Mouse (Mus musculus) lung, embryonic 14.5 days (tissue): ENCODE data around the gene Ccnd3. TPM values are rescaled to one million over a fixed set of nuclear protein-coding genes. Genes with fewer than 3 reads are reported as not detected.

Experiments used
- ATAC-seq: fragments of 200-750 bp; cut with Nextera tagmentation; 2 replicates; pipeline ENCODE4 v1.8.0; 2017; ENCODE audit warnings: mild to moderate bottlenecking, moderate TSS enrichment, moderate library complexity; ENCODE audit not compliant: insufficient read depth
- DNase-seq: peaks from one replicate; pipeline ENCODE4 v3.0.0-alpha.2; 2015
- H3K27ac ChIP-seq: fragments of 300-500 bp; sonication (generic); 2 replicates; pipeline ENCODE4 v1.5.1; 2014; ENCODE audit warnings: low read depth, mild to moderate bottlenecking, moderate library complexity
- H3K27me3 ChIP-seq: fragments of 300-500 bp; sonication (generic); 2 replicates; pipeline ENCODE4 v1.6.1; 2014; ENCODE audit warnings: low read length, control low read depth; ENCODE audit not compliant: insufficient read depth
- H3K36me3 ChIP-seq: fragments of 300-500 bp; sonication (generic); 2 replicates; pipeline ENCODE4 v1.6.1; 2014; ENCODE audit warnings: control low read depth; ENCODE audit not compliant: insufficient read depth
- H3K4me1 ChIP-seq: fragments of 300-500 bp; sonication (generic); 2 replicates; pipeline ENCODE4 v1.6.1; 2014; ENCODE audit warnings: antibody characterized with exemption, control low read depth; ENCODE audit not compliant: insufficient read depth
- H3K4me2 ChIP-seq: fragments of 300-500 bp; sonication (generic); 2 replicates; pipeline ENCODE4 v1.6.1; 2014; ENCODE audit warnings: mild to moderate bottlenecking
- H3K4me3 ChIP-seq: fragments of 300-500 bp; sonication (generic); 2 replicates; pipeline ENCODE4 v1.5.1; 2014; ENCODE audit warnings: low read depth, low read length
- H3K9ac ChIP-seq: fragments of 300-500 bp; sonication (generic); 2 replicates; pipeline ENCODE4 v1.6.1; 2014
- H3K9me3 ChIP-seq: fragments of 300-500 bp; sonication (generic); 2 replicates; pipeline ENCODE4 v1.6.1; 2016; ENCODE audit warnings: low read depth, low read length, control low read depth
- CTCF ChIP-seq: IDR thresholded peaks from 2 replicates; pipeline ENCODE4 v1.5.1; 2016; ENCODE audit warnings: antibody characterized with exemption, low read depth
- WGBS: fragments of 180-500 bp; shearing (Covaris S2); extraction: QIAGEN DNeasy Blood & Tissue Kit; methylation state at CpG from one replicate; pipeline ENCODE4 v1.1.7; 2014; 5-methylcytosine and 5-hydroxymethylcytosine counted together
- polyA plus RNA-seq: library from polyadenylated mRNA; unstranded; fragments of >200 nt; fragmentation: Nextera tagmentation; extraction: Ambion mirVana; gene quantifications from 2 replicates; pipeline ENCODE4 v1.2.1, GENCODE M21; 2014

Gene Ccnd3
- polyA plus RNA-seq: 289 and 308 TPM in 2 replicates

GRCm38 (mm10) chr17:47504941-47505346, at the start of gene Ccnd3:
Gene Ccnd3, plus strand, starts transcription at chr17:47505051.
- Histone ChIP-seq H3K4me1 (peaks cover 12% of the 10 kb centered on the region), H3K27ac (peak within 1 kb of the TSS; percentile 63; the same call in 1 of the 2 replicates)
- peak; percentile 79 for DNase-seq

GRCm38 (mm10) chr17:47458310-47458709, 46.5 kb upstream of the Ccnd3 start:
- no peaks in the 10 kb centered on the region for H3K27me3 ChIP-seq
- no peak for TF ChIP-seq CTCF
- WGBS: 72% methylated on average over 13 of the region's 13 CpGs
- no peak overlapping the region for H3K4me3 ChIP-seq
- no peaks in the 10 kb centered on the region for H3K9me3 ChIP-seq
- ATAC-seq (no peak), DNase-seq (no peak)
- no peak overlapping the region for H3K27ac ChIP-seq
- H3K36me3 ChIP-seq: no peaks in the 10 kb centered on the region
- peaks cover 11% of the 10 kb centered on the region for H3K4me1 ChIP-seq
- H3K9ac ChIP-seq: no peak overlapping the region
- no peak overlapping the region for H3K4me2 ChIP-seq

More at GRCm38 (mm10) chr17:47504941-47505346, at the start of gene Ccnd3:
- 2% methylated on average over 22 of the region's 22 CpGs for WGBS
- ATAC-seq: peak; percentile 14
- no peak for TF ChIP-seq CTCF
- H3K4me2 ChIP-seq: peak within 1 kb of the TSS; percentile 78
- H3K4me3 ChIP-seq: peak within 1 kb of the TSS; percentile 40
- no peaks in the 10 kb centered on the region for H3K27me3 ChIP-seq
- peaks cover 4% of the 10 kb centered on the region; the same call in 1 of the 2 replicates for H3K36me3 ChIP-seq
- H3K9me3 ChIP-seq: no peaks in the 10 kb centered on the region
- H3K9ac ChIP-seq: peak within 1 kb of the TSS; percentile 57

- no peak overlapping the region for H3K9ac ChIP-seq
- H3K9me3 ChIP-seq: no peaks in the 10 kb centered on the region
- H3K4me1 ChIP-seq: peaks cover 14% of the 10 kb centered on the region
- H3K4me2 ChIP-seq: no peak overlapping the region
- DNase-seq (no peak), ATAC-seq (no peak)
- no peak overlapping the region for H3K4me3 ChIP-seq
- no peak overlapping the region for H3K27ac ChIP-seq
- no peaks in the 10 kb centered on the region for H3K36me3 ChIP-seq
- WGBS: 77% methylated on average over 2 of the region's 2 CpGs
- no peak for TF ChIP-seq CTCF
- no peaks in the 10 kb centered on the region for H3K27me3 ChIP-seq
Observed at GRCm38 (mm10) chr17:47458936-47459335, 45.9 kb upstream of the Ccnd3 start.

GRCm38 (mm10) chr17:47459341-47459919, 45.4 kb upstream of the Ccnd3 start:
- Histone ChIP-seq H3K4me3 (no peak overlapping the region), H3K9ac (no peak overlapping the region), H3K4me1 (peaks cover 14% of the 10 kb centered on the region), H3K27ac (no peak overlapping the region), H3K36me3 (no peaks in the 10 kb centered on the region), H3K27me3 (0 out of 2 replicates have a peak, but pooled peaks cover 3% of the 10 kb centered on the region), H3K4me2 (no peak overlapping the region), H3K9me3 (no peaks in the 10 kb centered on the region)
- no peak for DNase-seq
- ATAC-seq: no peak
- no peak for TF ChIP-seq CTCF
- 44% methylated on average over 3 of the region's 3 CpGs for WGBS

- peak overlapping the region; percentile 75 for H3K27ac ChIP-seq
- WGBS: 35% methylated on average over 3 of the region's 3 CpGs
- TF ChIP-seq CTCF: no peak
Observed at GRCm38 (mm10) chr17:47461688-47462087, 43.2 kb upstream of the Ccnd3 start.

GRCm38 (mm10) chr17:47462209-47462608, 42.6 kb upstream of the Ccnd3 start:
- no peak overlapping the region for H3K4me3 ChIP-seq
- H3K4me2 ChIP-seq: no peak overlapping the region
- no peak for ATAC-seq
- no peaks in the 10 kb centered on the region for H3K9me3 ChIP-seq
- WGBS: 60% methylated on average over 7 of the region's 7 CpGs
- DNase-seq: no peak
- peaks cover 9% of the 10 kb centered on the region; the same call in 1 of the 2 replicates for H3K27me3 ChIP-seq
- peaks cover 14% of the 10 kb centered on the region for H3K4me1 ChIP-seq
- no peaks in the 10 kb centered on the region; the same call in 1 of the 2 replicates for H3K36me3 ChIP-seq
- peak overlapping the region; percentile 75 for H3K27ac ChIP-seq
- H3K9ac ChIP-seq: no peak overlapping the region
- TF ChIP-seq CTCF: no peak

More at GRCm38 (mm10) chr17:47461688-47462087, 43.2 kb upstream of the Ccnd3 start:
- H3K27me3 ChIP-seq: peaks cover 6% of the 10 kb centered on the region; the same call in 1 of the 2 replicates
- DNase-seq (no peak), ATAC-seq (no peak)
- no peak overlapping the region for H3K4me3 ChIP-seq
- H3K4me2 ChIP-seq: no peak overlapping the region
- peaks cover 14% of the 10 kb centered on the region for H3K4me1 ChIP-seq
- no peaks in the 10 kb centered on the region; the same call in 1 of the 2 replicates for H3K36me3 ChIP-seq
- H3K9me3 ChIP-seq: no peaks in the 10 kb centered on the region
- no peak overlapping the region for H3K9ac ChIP-seq

GRCm38 (mm10) chr17:47462728-47463388, 42.0 kb upstream of the Ccnd3 start:
- H3K27me3 ChIP-seq: peaks cover 16% of the 10 kb centered on the region
- peak overlapping the region; percentile 75 for H3K27ac ChIP-seq
- peak; percentile 68 for DNase-seq
- H3K4me1 ChIP-seq: peaks cover 14% of the 10 kb centered on the region
- peak; percentile 78 for ATAC-seq
- no peak overlapping the region for H3K4me3 ChIP-seq
- no peak overlapping the region for H3K9ac ChIP-seq
- no peak for TF ChIP-seq CTCF
- H3K36me3 ChIP-seq: no peaks in the 10 kb centered on the region; the same call in 1 of the 2 replicates
- 23% methylated on average over 9 of the region's 9 CpGs for WGBS
- H3K9me3 ChIP-seq: no peaks in the 10 kb centered on the region
- H3K4me2 ChIP-seq: no peak overlapping the region
